Mouse (Mus musculus) central nervous system, embryonic 11.5 days (tissue): ENCODE measurements around the gene Arhgap11a. TPM values are rescaled to one million over a fixed set of nuclear protein-coding genes. Genes with fewer than 3 reads are reported as not detected.

Experiments used
- polyA plus RNA-seq: library from polyadenylated mRNA; depleted of rRNA; stranded (reverse); fragments of >200 nt; gene quantifications from 2 replicates; pipeline ENCODE4 v1.2.3, GENCODE M21; 2012; rRNA removed

Gene Arhgap11a
- 39.6 and 54.6 TPM in 2 replicates for polyA plus RNA-seq

DNA sequence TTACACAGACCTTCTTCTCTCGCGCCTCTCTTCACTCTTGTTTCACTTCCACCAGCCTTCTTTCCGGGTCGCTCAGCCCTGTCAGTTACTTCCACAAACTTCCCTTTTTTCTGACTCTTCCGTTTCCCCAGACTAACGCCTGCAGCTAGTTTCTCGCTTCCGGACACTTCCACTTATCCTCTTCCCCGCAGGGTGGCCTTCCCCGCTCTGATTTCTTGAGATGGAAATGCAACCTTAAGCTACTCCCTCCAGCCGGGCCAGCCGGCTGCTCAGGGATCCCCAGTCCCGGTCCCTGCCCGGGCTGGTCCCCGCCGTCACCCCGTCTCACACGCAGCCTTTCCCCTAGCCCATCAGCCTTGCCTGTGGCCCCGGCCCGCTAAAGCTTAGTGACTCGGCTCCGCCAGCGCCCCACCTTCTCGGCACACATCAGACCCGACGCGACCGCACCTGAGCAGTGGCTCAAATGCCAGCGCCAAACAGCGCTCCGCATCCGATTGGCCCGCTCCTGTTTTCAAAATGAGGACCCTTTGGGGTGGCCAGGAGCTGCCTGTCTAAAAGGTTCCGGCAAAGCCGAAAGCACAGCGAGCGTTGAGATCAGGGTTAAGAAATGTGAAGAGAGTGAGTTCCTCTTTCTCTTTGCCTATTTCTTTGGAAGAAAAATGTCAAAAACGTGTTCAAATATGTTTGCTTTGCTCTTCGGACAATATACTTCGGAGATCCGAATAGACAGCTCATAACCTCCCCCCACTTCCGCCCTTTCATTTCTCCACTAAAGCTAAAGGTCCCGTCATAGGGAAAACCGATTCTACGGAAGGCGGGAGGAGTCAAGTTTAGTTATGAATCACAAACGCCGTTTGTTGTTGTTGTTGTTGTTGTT, at the start of gene Arhgap11a:
TSS of gene Arhgap11a (minus strand) at position 417 of the 877 bp plus-strand sequence.

DNA sequence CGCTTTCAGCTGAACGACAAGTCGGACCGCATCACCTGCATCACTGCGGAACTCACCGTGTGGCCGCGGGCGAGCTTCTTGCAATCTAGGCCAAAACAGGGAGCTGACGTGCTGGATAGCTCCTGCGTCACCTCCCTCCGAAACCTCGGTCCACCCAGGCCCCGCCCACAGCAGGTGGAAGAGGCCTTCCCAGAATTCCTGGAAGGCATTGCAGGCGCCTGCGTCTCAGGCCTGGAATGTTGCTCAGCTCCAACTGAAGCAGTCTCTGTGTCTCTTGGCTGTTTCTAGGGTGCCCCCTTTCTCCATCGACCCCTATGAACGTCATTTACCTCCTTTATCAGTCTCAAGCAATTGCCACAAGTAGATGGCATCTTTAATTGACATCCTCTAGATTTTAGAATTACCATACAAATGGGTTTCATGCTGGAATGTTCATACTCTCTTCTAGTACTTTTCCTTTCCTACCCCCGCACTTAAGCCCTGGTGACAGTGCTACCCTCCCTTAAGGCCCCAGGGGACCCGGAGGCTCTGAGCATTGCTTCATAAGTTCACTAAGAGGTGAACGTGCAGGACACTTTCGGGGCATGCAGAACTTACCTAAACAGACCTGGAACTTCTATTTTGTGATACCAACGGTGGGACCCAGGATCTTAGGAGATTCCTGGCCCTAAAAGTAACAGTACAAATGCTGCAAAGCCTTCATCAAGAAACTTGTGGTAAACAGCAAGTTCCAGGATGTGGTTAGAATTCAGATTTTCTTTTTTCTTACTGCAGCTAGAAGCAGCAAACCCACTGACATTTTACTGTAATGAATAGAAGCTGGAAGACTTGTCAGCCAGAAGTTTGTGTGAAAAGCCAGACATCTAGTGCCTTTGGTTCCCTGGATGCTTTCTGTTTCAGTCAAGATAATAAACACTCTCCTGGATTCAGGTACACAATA, 19.2 kb downstream of the Arhgap11a start, which contains the start of gene Scg5:
TSS of gene Scg5 (minus strand) at position 179 of the 940 bp plus-strand sequence.

Other genes starting within 250 kb of the Arhgap11a start
- 0.82 and 3.8 TPM in 2 replicates for gene Grem1, start 90.0 kb downstream of the Arhgap11a start, polyA plus RNA-seq
- 29.1 and 47.3 TPM in 2 replicates for gene Scg5, start 19.5 kb downstream of the Arhgap11a start, polyA plus RNA-seq
- gene Gjd2, start 165.0 kb upstream of the Arhgap11a start, polyA plus RNA-seq: 2.7 and 2.8 TPM in 2 replicates
- 116 and 443 TPM in 2 replicates for gene Actc1, start 204.9 kb upstream of the Arhgap11a start, polyA plus RNA-seq